Mouse (Mus musculus) adrenal gland (tissue): ENCODE data around the gene Snx4.

Experiments used
- intact Hi-C: fragments of 180-260 bp; cut with DNase I; formaldehyde crosslinking; loops from one replicate; pipeline ENCODE4 v1.15.1; 2025

Gene Snx4

DNA sequence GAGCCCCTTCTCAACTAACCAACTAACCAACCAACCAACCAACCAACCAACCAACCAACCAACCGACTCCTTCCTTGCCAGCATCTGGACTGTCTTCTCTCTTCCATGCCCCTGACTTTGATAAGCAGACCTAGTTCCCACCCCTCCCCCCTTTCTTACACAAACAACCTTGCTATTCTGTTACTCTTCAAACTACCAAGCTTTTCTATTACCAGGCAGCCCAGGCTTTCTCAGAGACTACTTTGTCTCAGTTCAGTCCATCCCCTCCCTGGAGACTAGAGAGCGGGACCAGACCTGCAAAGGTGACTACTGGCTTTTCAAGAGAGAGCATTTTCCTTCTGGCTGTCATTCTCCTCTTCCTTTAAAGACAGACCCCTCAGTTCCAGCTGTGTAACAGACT is 88.2 kb downstream of the Snx4 start:
- intact Hi-C loops, result loop anchor here (5.0 kb wide), 1 partner anchor 43 kb away; the partner anchor contains the start of gene Zfp148

DNA sequence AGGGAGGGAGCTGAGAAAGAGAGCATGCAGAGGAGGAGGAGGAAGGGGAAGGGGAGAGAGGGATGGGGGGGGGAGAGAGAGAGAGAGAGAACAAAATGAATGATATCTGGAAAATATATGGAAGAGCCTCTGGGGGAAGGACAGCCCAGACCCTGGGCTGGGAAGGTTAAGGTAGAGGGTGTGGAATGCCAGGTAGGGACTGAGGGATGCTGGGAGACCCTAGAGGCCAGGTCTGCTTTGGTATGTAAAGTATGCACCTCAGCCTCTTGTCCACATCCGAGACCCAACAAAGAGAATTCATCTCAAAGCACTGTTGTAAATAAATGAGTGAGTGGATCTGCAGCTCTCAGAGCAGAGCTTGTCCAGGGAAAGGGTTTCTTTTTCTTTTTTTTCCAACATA is 91.1 kb downstream of the Snx4 start:
- intact Hi-C loops, result no loop called here

DNA sequence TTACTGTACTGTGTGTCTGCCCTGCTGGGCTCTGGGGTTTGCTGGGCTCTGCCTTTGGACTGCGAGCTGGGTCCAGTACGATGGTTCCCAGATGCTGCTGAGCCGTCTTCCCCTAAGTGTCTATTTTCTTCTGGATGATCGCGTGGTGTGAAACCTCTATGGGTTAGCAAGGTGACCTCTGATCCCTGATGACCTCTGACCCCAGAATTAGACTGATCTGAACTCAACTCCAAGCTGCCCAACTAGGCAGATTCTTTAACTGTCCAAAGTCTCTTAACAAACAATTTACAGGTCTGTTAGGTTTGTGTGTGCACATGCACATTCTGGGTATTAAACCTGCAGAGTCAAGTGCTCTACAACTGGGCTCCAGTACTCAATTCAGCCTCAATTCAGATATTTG is 91.9 kb downstream of the Snx4 start:
- intact Hi-C loops, result no loop called here

DNA sequence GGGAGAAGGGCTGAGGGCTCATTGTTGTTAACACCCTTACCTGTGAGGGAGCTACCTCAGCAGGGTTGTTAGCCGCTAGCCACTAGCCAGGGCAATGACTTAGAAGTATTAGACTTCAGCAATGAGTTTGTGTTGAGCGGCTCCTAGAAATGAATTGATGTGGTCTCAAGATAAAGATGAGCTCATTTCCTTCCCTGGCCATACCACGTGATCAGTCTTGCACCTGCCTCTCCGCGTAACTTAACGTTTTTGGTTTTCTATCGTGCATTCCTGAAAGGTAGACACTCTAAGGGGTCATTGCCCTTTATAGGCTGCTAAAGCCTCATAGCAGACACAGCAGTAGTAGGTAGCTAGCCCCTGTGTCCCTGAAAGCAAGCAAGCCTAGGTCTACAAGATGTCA is 92.4 kb downstream of the Snx4 start:
- intact Hi-C loops, result no loop called here

DNA sequence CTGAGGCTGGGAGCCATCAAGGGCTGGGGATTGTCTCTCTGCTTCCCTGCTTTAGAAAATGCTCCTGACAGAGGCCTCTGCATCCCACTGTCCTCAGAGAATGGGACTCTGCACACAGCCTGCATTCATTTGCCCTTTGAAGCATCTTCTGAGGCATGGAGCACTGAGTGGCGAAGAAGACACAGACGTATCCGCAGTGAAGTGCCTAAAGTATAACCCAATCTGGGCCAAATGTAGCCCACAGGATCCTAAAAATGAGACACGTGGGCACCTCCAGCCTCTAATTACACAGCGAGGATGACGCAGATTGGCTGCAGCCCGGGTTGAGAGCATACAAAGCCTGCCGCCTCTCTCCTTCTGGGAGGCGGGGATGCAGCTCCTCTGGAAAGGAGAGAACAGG is 93.1 kb downstream of the Snx4 start:
- intact Hi-C loops, result no loop called here

DNA sequence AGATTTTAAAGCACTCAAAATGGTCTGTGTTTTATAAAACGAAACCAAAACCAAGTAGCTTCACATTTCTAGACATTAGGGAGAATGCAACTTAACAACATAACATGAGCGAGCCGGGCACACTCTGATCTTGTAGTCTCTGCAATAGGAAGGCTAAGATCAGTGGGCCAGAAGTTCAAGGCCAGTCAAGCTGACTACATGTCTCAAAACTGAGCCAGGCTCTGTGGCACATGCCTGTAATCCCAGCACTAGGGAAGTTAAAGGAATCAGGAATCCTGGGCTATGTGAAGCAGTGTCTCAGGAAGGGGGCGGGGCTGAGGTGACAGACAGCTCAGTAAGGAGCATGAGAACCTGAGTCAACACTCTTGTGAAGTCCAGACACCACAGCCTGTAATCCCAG is 93.6 kb downstream of the Snx4 start:
- intact Hi-C loops, result no loop called here

DNA sequence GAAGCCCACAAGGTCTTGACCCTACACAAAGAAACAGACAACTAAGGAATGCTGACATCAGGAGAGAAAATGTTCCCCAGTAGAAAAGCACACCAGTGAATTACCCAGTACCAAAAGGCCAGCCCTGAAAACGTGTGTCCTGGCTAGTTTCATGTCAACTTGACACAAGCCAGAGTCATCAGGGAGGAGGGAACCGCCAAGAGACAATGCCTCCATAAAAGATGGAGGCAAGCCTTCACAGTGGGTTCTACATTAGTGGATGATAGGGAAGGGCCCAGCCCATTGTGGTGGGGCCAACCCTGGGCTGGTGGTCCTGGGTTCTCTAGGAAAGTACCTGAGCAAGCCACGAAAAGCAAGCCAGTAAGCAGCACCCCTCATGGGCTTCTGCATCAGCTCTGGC is 95.1 kb downstream of the Snx4 start:
- intact Hi-C loops, result no loop called here

DNA sequence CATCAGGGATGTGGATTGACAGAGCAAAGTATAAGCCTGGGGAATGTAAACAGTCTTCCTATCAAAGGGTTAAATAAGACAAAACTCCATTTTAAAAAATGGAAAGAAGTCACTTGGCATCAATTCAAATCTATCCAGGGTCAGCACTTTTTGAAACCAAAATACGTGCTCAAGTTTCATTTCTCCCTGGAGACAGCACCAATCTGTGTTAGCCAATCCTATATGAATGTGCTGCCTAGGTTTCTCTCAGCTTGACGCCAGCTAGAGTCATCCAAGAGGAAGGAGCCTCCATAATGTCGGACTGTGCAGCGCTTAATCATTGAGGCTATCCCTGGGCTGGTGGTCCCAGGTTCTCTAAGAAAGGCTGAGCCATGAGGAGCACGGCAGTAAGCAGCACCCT is 95.9 kb downstream of the Snx4 start:
- intact Hi-C loops, result no loop called here
